Mouse (Mus musculus): Measurements from ENCODE around the gene Cuedc2.

DNA sequence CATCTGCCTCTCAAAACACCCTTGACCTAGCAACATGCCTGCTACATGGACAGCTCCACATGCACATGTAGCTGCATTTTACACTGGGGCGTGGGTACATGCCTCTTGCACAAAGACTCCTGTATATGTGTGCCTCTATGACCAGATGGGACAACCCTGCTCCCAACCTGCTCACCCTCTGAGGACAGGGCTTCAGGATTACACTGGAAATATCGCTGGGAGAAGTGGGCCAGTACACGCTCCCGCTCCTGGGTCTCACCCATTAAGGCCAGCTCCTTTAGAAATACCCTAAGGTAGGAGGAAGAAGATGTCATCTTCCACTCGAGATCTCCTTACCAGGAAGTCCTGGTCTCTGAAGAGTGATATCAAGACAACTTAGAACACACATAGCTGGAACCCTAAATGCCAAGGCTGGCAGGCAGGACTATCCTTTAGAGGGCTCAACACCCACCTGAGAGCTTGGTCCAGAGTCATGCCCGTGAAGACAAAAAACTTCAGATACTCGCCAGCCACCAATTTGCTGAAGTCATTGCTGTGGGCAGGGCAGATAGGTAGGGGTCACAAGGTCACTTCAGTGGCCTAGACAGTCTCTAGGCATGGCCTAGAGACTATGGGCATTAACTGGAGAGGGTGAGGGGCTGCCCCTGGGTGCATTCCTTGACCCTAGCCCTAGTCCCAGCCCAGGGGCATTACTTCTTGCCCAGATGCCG is 18.3 kb downstream of the Cuedc2 start:
- TF ChIP-seq CTCF (IDR thresholded peaks at IDR 0.05; ENCODE audit: low read depth) (no peak), EP300 (IDR thresholded peaks at IDR 0.05; ENCODE audit: low read depth) (no peak)
